Mouse (Mus musculus): ENCODE data around the gene Ranbp6. TPM values are rescaled to one million over a fixed set of nuclear protein-coding genes. Genes with fewer than 3 reads are reported as not detected.
A peak's percentile ranks its signal among the peaks of the same experiment; 100 is the strongest.

Ranbp6 gene
- total and polyA plus RNA-seq, 3 experiments, result 2.8 to 14.2 (median 13.4) TPM

- no peaks in the 10 kb centered on the region; the same call in 1 of the 2 replicates for H3K4me1 ChIP-seq (ENCODE audit: control insufficient read depth, insufficient read depth, low read length)
- no peak overlapping the region for H3K27ac ChIP-seq
- H3K4me3 ChIP-seq, result no peak overlapping the region
- TF ChIP-seq CTCF (IDR thresholded peaks at IDR 0.05) (no peak), EP300 (IDR thresholded peaks at IDR 0.05; ENCODE audit: insufficient read depth, low read depth, low read length) (no peak), POLR2A (IDR thresholded peaks at IDR 0.05; ENCODE audit: insufficient read depth, low read depth, low read length) (no peak)
- H3K36me3 ChIP-seq (ENCODE audit: control insufficient read depth, insufficient read depth, low read length), result no peaks in the 10 kb centered on the region
- intact Hi-C loops (cut with DNase I), result no loop called here
- no peaks in the 10 kb centered on the region for H3K79me2 ChIP-seq (replicated peaks; ENCODE audit: control insufficient read depth, insufficient read depth, low read length)
- no peaks in the 10 kb centered on the region; the same call in 1 of the 2 replicates for H3K27me3 ChIP-seq (ENCODE audit: control insufficient read depth, insufficient read depth, low read length)
- H3K9ac ChIP-seq (ENCODE audit: low read depth, low read length), result no peak overlapping the region
- DNase-seq, result no peak
- WGBS, result 75% methylated on average over 11 of the region's 11 CpGs
Observed at GRCm38 (mm10) chr19:29849924-29850551, 37.3 kb upstream of the Ranbp6 start.

- no peaks in the 10 kb centered on the region for H3K36me3 ChIP-seq (ENCODE audit: control insufficient read depth, insufficient read depth, low read length)
- no peaks in the 10 kb centered on the region for H3K79me2 ChIP-seq (replicated peaks; ENCODE audit: control insufficient read depth, insufficient read depth, low read length)
- H3K27me3 ChIP-seq (ENCODE audit: control insufficient read depth, insufficient read depth, low read length), result no peaks in the 10 kb centered on the region
- TF ChIP-seq POLR2A (IDR thresholded peaks at IDR 0.05; ENCODE audit: insufficient read depth, low read depth, low read length) (no peak), EP300 (IDR thresholded peaks at IDR 0.05; ENCODE audit: insufficient read depth, low read depth, low read length) (no peak), CTCF (IDR thresholded peaks at IDR 0.05) (no peak)
- intact Hi-C loops (cut with DNase I), result no loop called here
- H3K27ac ChIP-seq, result no peak overlapping the region
- H3K4me3 ChIP-seq, result no peak overlapping the region
- no peak for DNase-seq
- H3K4me1 ChIP-seq (ENCODE audit: control insufficient read depth, insufficient read depth, low read length), result no peaks in the 10 kb centered on the region
- WGBS, result 82% methylated on average over 12 of the region's 12 CpGs
- H3K9ac ChIP-seq (ENCODE audit: low read depth, low read length), result no peak overlapping the region
Observed at GRCm38 (mm10) chr19:29844036-29844661, 31.4 kb upstream of the Ranbp6 start.

- H3K36me3 ChIP-seq (ENCODE audit: control insufficient read depth, insufficient read depth, low read length), result no peaks in the 10 kb centered on the region
- H3K79me2 ChIP-seq (replicated peaks; ENCODE audit: control insufficient read depth, insufficient read depth, low read length), result no peaks in the 10 kb centered on the region
- no peak for DNase-seq
- no peaks in the 10 kb centered on the region for H3K4me1 ChIP-seq (ENCODE audit: control insufficient read depth, insufficient read depth, low read length)
- H3K4me3 ChIP-seq, result no peak overlapping the region
- 41% methylated on average over 5 of the region's 5 CpGs for WGBS
- intact Hi-C loops (cut with DNase I), result no loop called here
- TF ChIP-seq POLR2A (IDR thresholded peaks at IDR 0.05; ENCODE audit: insufficient read depth, low read depth, low read length), result no peak
- TF ChIP-seq CTCF (IDR thresholded peaks at IDR 0.05), result no peak
- no peak for TF ChIP-seq EP300 (IDR thresholded peaks at IDR 0.05; ENCODE audit: insufficient read depth, low read depth, low read length)
- H3K27ac ChIP-seq, result no peak overlapping the region
- H3K9ac ChIP-seq (ENCODE audit: low read depth, low read length), result no peak overlapping the region
- no peaks in the 10 kb centered on the region for H3K27me3 ChIP-seq (ENCODE audit: control insufficient read depth, insufficient read depth, low read length)
Observed at GRCm38 (mm10) chr19:29843641-29844035, 30.9 kb upstream of the Ranbp6 start.

GRCm38 (mm10) chr19:29842973-29843372 is 30.2 kb upstream of the Ranbp6 start:
- H3K27ac ChIP-seq, result no peak overlapping the region
- H3K79me2 ChIP-seq (replicated peaks; ENCODE audit: control insufficient read depth, insufficient read depth, low read length), result no peaks in the 10 kb centered on the region
- TF ChIP-seq EP300 (IDR thresholded peaks at IDR 0.05; ENCODE audit: insufficient read depth, low read depth, low read length), result no peak
- TF ChIP-seq POLR2A (IDR thresholded peaks at IDR 0.05; ENCODE audit: insufficient read depth, low read depth, low read length), result no peak
- no peak for TF ChIP-seq CTCF (IDR thresholded peaks at IDR 0.05)
- H3K36me3 ChIP-seq (ENCODE audit: control insufficient read depth, insufficient read depth, low read length), result no peaks in the 10 kb centered on the region
- H3K4me1 ChIP-seq (ENCODE audit: control insufficient read depth, insufficient read depth, low read length), result no peaks in the 10 kb centered on the region
- H3K9ac ChIP-seq (ENCODE audit: low read depth, low read length), result no peak overlapping the region
- no peak overlapping the region for H3K4me3 ChIP-seq
- DNase-seq, result no peak
- intact Hi-C loops (cut with DNase I), result no loop called here
- 82% methylated on average over 8 of the region's 8 CpGs for WGBS
- H3K27me3 ChIP-seq (ENCODE audit: control insufficient read depth, insufficient read depth, low read length), result no peaks in the 10 kb centered on the region

DNA sequence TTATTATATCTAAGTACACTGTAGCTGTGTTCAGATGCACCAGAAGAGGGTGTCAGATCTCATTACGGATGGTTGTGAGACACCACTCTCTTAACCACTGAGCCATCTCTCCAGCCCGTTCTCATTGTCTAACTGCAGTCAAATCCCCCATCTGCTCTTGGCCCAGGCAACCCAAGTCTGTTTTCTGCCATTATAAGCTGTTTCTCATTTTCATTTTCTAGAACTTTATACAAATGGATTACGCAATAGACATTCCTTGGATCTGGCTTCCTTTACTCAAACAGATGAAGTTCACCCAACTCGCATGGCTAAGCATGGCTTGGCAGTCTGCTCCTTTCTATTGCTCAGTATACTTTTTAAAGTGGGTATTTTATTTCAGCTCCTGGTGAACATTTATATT is 27.9 kb upstream of the Ranbp6 start:
- peak; percentile 20 to 25 for DNase-seq
- TF ChIP-seq EP300 (IDR thresholded peaks at IDR 0.05; ENCODE audit: insufficient read depth, low read depth, low read length) (no peak), POLR2A (IDR thresholded peaks at IDR 0.05; ENCODE audit: insufficient read depth, low read depth, low read length) (no peak), CTCF (IDR thresholded peaks at IDR 0.05) (0 out of 2 replicates have a peak, but pooled peaks have one; percentile 2)
- Histone ChIP-seq H3K27me3 (ENCODE audit: control insufficient read depth, insufficient read depth, low read length) (no peaks in the 10 kb centered on the region), H3K4me3 (no peak overlapping the region), H3K9ac (ENCODE audit: low read depth, low read length) (no peak overlapping the region), H3K79me2 (replicated peaks; ENCODE audit: control insufficient read depth, insufficient read depth, low read length) (no peaks in the 10 kb centered on the region), H3K4me1 (ENCODE audit: control insufficient read depth, insufficient read depth, low read length) (no peaks in the 10 kb centered on the region), H3K36me3 (ENCODE audit: control insufficient read depth, insufficient read depth, low read length) (no peaks in the 10 kb centered on the region), H3K27ac (no peak overlapping the region)
- 77% methylated on average over 4 of the region's 4 CpGs for WGBS
- intact Hi-C loops (cut with DNase I), result no loop called here

DNA sequence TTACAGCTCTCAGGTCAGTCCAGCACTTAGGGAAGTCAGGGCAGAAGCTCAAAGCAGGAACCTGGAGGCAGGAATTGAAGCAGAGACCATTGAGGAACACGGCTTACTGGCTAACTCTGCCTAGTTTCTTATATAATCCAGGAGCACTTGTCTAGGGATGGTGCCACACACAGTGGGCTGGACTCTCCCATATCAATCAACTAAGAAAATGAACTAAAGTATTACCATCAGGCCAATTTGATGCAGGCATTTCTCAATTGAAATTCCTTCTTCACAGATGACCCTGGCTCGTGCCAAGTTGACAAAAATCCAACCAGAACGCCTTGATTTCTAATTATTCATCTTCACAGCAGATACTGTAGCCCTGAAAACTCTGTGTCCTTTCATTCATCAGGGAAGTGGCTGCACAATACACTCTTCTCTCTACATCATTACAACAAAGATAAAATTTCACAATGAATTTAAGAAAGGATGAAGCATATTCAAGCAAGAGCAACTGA is 25.9 kb upstream of the Ranbp6 start:
- no peaks in the 10 kb centered on the region for H3K4me1 ChIP-seq (ENCODE audit: control insufficient read depth, insufficient read depth, low read length)
- no peak overlapping the region for H3K4me3 ChIP-seq
- no peaks in the 10 kb centered on the region for H3K36me3 ChIP-seq (ENCODE audit: control insufficient read depth, insufficient read depth, low read length)
- no peak for TF ChIP-seq CTCF (IDR thresholded peaks at IDR 0.05)
- no peak for TF ChIP-seq EP300 (IDR thresholded peaks at IDR 0.05; ENCODE audit: insufficient read depth, low read depth, low read length)
- no peak for TF ChIP-seq POLR2A (IDR thresholded peaks at IDR 0.05; ENCODE audit: insufficient read depth, low read depth, low read length)
- no peak for DNase-seq
- no peaks in the 10 kb centered on the region for H3K79me2 ChIP-seq (replicated peaks; ENCODE audit: control insufficient read depth, insufficient read depth, low read length)
- no peak overlapping the region for H3K9ac ChIP-seq (ENCODE audit: low read depth, low read length)
- WGBS, result 75% methylated on average over 3 of the region's 3 CpGs
- intact Hi-C loops (cut with DNase I), result no loop called here
- no peaks in the 10 kb centered on the region for H3K27me3 ChIP-seq (ENCODE audit: control insufficient read depth, insufficient read depth, low read length)
- no peak overlapping the region for H3K27ac ChIP-seq

All from heart, adult 2 months (tissue).